Mouse (Mus musculus): Measurements from ENCODE around the gene Phyhd1.

DNA sequence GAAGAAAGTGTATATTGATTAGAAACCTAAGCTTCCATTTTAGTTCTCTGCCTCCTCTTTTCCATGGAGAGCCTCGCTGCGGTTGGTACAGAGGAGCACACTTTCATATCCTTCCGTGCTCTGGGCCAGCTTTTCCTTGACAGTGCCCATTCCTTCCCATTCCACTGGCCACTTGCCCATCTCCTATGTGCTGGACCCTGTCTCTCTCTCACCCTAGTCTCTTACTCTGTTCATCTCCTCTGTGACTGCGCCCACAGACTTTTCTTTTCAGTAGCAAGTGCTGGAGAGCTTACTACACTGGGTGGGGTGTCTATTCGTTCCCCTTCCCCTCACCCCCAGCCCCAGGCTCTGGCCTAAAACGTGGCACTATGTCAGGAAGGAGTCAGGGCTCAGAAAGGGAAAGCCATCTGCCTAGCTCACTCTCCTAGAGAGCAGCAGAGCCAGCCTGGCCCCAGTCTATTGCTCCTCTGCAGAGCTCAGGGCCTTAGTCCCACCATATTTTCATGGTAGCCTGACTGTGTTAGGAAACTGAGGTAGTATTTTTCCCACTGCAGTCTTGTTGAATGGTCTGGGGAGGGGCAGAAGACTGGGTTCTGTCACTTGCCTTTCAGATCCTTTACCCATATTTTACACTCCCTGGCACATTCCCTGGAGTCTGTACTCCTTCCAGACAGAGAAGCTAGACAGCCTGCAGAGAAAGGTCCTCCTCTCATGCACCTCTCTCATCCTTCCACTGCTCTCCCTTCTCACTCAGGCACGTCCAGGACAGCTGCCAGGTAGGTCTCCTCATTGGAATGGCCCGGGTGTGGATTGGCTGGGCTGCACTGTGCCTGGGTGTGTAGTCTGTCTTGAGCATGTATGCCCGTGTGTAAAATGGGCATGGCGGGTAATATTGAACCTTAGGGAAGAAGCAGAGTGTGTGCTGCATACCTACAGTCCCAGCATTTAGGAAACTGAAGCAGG, 15.6 kb upstream of the Phyhd1 start:
- no peak for TF ChIP-seq CTCF (IDR thresholded peaks at IDR 0.05; ENCODE audit: borderline replicate concordance, insufficient read depth, low read depth, low read length)
- TF ChIP-seq POLR2A (IDR thresholded peaks at IDR 0.05; ENCODE audit: borderline replicate concordance, insufficient read depth, low read length): no peak
